Mouse (Mus musculus): ENCODE data around the gene Lsm11. TPM values are rescaled to one million over a fixed set of nuclear protein-coding genes. Genes with fewer than 3 reads are reported as not detected.
A peak's percentile ranks its signal among the peaks of the same experiment; 100 is the strongest.
"Not testable (repeated sequence)": the region's sequence is repeated elsewhere in the genome, so short reads cannot be mapped to it uniquely, and the experiment has no call there.

Gene Lsm11
- total RNA-seq, 2 experiments from 2014 or later, result 25.4 to 26.6 TPM

- TF ChIP-seq CTCF (IDR thresholded peaks at IDR 0.05), result no peak
- intact Hi-C loops (cut with DNase I), result no loop called here
- H3K4me3 ChIP-seq, result no peak overlapping the region
- no peak overlapping the region; the same call in 1 of the 2 replicates for H3K27ac ChIP-seq
- no peak for DNase-seq (ENCODE audit: extremely low spot score in 1 of 2, low spot score in 2 of 2)
These were observed 51.8 kb downstream of the Lsm11 start for GRCm38 (mm10) chr11:45892861-45893360.

DNA sequence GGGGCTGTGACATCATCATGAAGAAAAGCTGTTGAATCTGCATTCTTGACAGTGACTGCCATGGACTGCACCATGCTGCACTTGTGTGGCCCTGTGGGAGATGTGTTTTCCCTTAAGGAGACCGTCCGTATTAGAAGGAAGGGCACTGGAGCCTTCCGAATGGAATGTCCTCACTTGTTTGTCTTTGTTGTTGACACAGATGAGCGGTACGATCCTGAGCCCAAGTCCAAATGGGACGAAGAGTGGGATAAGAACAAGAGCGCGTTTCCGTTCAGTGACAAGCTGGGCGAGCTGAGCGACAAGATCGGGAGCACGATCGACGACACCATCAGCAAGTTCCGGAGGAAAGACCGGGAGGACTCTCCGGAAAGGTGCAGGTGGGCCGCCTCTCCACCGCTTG is 54.3 kb downstream of the Lsm11 start:
- H3K27ac ChIP-seq, result no peak overlapping the region
- intact Hi-C loops (cut with DNase I), result no loop called here
- no peak for TF ChIP-seq CTCF (IDR thresholded peaks at IDR 0.05)
- no peak for DNase-seq (ENCODE audit: extremely low spot score in 1 of 2, low spot score in 2 of 2)
- H3K4me3 ChIP-seq, result no peak overlapping the region

DNA sequence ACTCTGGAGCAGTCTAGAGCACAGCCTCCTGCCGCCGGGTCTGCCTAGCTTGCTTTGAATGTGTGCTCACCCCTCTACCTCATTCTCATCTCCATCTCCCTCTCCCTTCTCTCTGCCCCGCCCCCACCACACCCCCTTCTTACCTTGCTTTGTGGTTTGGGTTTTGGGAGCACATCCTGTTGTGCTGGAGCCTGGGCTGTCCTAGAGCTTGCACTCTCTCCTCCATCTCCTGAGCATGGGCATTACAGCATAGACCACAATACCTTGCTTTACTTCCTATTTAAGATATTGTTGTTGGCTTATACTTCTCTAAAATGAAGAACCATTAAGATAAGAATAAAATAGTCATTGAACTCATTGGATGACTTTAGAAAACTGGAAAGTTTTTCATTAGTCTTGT is 54.8 kb downstream of the Lsm11 start:
- DNase-seq (ENCODE audit: extremely low spot score in 1 of 2, low spot score in 2 of 2), result no peak
- Histone ChIP-seq H3K4me3 (no peak overlapping the region), H3K27ac (no peak overlapping the region)
- no peak for TF ChIP-seq CTCF (IDR thresholded peaks at IDR 0.05)
- intact Hi-C loops (cut with DNase I), result loop anchor here (10.0 kb wide), 1 partner anchor 135 kb away; no protein-coding TSS in a partner anchor

DNA sequence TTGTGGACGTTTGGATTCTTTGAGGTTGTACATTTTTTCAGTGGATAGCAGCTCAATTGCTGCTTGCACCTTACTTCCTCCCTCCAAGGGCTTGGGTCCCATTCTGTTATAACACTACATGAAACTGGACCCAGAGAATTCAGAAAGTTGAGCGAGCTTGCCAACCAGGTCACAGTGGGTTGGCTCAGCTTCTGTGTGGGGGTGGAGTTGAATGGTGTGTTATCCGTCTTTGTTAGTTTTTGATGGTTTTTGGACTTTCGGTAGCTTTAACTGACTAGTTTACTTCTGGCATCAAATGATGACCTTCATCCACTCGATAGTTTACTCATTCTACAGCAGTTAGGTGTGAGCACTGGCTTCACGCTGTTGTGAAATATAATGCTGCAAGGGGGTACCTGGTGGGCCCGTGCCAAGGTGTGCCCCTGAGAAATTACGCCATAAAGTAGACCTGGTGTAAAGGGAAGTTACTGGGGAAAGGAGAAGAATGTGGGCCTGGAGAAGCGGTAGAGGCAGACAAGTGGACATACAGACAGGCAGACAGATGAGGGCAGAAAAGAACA is 56.2 kb downstream of the Lsm11 start:
- no peak overlapping the region for H3K4me3 ChIP-seq
- no peak for TF ChIP-seq CTCF (IDR thresholded peaks at IDR 0.05)
- DNase-seq (ENCODE audit: extremely low spot score in 1 of 2, low spot score in 2 of 2), result no peak

DNA sequence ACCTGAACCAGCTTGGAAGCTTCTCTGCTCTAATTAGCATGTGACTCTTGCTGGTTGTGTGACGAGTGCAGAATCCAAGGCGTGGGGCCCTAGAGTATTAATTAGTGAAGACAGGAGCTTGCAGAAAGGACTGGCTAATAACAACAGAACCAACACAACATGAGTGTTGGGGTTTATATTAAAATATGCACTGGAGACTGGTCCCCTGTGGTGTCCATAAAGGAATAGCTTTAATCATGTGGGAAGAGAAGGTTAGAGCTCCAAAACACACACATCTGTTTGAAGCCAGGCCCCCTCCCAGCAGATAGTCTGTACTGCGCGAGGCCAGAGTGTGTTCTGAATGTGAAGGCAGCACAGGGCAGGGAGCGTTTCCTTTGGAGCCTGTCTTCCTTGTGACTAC is 58.1 kb downstream of the Lsm11 start:
- intact Hi-C loops (cut with DNase I), result loop anchor here (10.0 kb wide), 1 partner anchor 132 kb away; no protein-coding TSS in a partner anchor
- H3K27ac ChIP-seq, result no peak overlapping the region

More for the DNA sequence above, 56.2 kb downstream of the Lsm11 start:
- H3K27ac ChIP-seq, result no peak overlapping the region
- intact Hi-C loops (cut with DNase I), result loop anchor here (10.0 kb wide), 1 partner anchor 134 kb away; no protein-coding TSS in a partner anchor

GRCm38 (mm10) chr11:45885606-45886230 is 59.0 kb downstream of the Lsm11 start:
- intact Hi-C loops (cut with DNase I), result loop anchor here (10.0 kb wide), 1 partner anchor 131 kb away; no protein-coding TSS in a partner anchor
- no peak for TF ChIP-seq CTCF (IDR thresholded peaks at IDR 0.05)
- no peak for DNase-seq (ENCODE audit: extremely low spot score in 1 of 2, low spot score in 2 of 2)
- H3K27ac ChIP-seq, result no peak overlapping the region
- no peak overlapping the region for H3K4me3 ChIP-seq

More for the DNA sequence above, 58.1 kb downstream of the Lsm11 start:
- no peak for DNase-seq (ENCODE audit: extremely low spot score in 1 of 2, low spot score in 2 of 2)
- no peak for TF ChIP-seq CTCF (IDR thresholded peaks at IDR 0.05)
- H3K4me3 ChIP-seq, result no peak overlapping the region

DNA sequence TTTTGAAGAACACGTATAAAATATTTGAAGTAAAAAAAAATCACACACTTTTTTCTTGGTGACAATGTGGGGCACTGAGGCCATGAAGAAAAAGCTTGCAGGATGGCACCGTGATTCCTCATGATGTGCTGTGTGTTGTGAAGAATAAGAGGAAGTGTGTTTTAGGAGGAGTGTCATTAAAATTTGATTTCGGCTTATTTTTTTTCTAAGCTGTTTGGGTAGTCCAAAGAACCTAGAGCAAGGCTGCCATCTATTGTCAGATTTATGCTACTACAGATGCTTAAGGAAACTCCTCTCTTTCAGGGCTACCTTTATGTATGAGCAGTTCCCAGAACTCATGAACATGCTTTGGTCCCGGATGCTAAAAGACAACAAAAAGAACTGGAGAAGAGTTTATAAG is 60.7 kb downstream of the Lsm11 start:
- Histone ChIP-seq H3K27ac (no peak overlapping the region), H3K4me3 (no peak overlapping the region)
- DNase-seq (ENCODE audit: extremely low spot score in 1 of 2, low spot score in 2 of 2), result no peak
- peak; percentile 90 for TF ChIP-seq CTCF (IDR thresholded peaks at IDR 0.05)
- intact Hi-C loops (cut with DNase I), result loop anchor here (5.0 to 10.0 kb wide), 5 partner anchors 77 to 1272 kb away; no protein-coding TSS in a partner anchor

- no peak for DNase-seq (ENCODE audit: extremely low spot score in 1 of 2, low spot score in 2 of 2)
- TF ChIP-seq CTCF (IDR thresholded peaks at IDR 0.05), result no peak
- Histone ChIP-seq H3K27ac (no peak overlapping the region), H3K4me3 (no peak overlapping the region)
- intact Hi-C loops (cut with DNase I), result loop anchor here (5.0 to 10.0 kb wide), 5 partner anchors 76 to 1271 kb away; no protein-coding TSS in a partner anchor
These were observed 61.3 kb downstream of the Lsm11 start for GRCm38 (mm10) chr11:45883270-45883931.

DNA sequence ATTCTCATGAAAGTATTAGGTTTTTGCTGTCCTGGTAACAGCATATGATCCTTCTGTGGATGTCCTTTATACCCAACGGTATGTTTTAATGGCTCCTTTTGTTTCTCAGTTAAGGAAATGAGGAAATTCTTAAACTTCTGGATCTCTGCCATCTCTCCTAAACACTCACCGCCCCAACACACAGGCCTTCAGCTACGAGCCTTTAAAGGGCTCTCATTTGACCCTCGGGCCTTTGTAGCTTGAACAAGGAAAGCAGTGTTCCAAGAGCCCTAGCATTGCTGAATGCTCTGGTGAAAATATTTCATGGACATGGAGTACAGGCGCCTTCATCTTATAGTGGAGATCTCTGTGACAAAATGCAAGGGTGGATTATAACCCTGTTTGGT is 63.1 kb downstream of the Lsm11 start:
- no peak for DNase-seq (ENCODE audit: extremely low spot score in 1 of 2, low spot score in 2 of 2)
- no peak overlapping the region for H3K4me3 ChIP-seq
- TF ChIP-seq CTCF (IDR thresholded peaks at IDR 0.05), result no peak
- H3K27ac ChIP-seq, result no peak overlapping the region
- intact Hi-C loops (cut with DNase I), result loop anchor here (2.0 to 10.0 kb wide), 6 partner anchors 74 to 1295 kb away; no protein-coding TSS in a partner anchor

DNA sequence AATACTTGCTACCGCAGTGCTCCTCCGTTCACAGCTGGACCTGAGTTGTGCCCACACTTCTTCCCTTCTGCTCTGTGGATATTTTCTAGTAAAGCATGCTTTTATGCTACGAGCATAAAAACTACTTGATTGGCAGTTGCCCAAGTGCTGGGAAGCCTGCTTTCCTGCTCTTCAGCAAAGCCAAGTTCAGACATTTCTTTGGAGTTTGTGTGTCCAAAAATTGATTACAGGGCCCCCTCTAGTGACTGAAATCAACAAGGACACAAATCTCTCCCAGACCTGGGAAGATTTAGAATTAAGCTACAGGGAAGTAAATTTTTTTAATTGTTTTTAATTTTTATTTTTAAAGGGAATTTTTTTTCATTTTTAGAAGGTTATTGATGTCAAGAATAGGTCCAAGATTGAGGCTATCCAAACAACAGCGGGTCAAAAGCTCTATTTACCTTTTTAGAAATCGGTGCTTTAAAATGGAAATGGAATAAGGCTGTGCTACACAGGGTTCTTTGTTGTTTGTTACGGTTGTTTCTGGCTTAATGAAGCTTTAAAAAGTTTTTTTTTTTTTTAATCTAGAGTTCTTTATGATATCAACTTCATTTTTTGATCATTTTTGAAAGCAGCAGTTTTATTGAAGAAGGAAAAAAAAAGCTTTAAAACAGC is 63.6 kb downstream of the Lsm11 start:
- Histone ChIP-seq H3K4me3 (no peak overlapping the region), H3K27ac (no peak overlapping the region)
- TF ChIP-seq CTCF (IDR thresholded peaks at IDR 0.05), result peak; percentile 74
- DNase-seq (ENCODE audit: extremely low spot score in 1 of 2, low spot score in 2 of 2), result no peak
- intact Hi-C loops (cut with DNase I), result loop anchor here (2.0 to 10.0 kb wide), 6 partner anchors 74 to 1294 kb away; no protein-coding TSS in a partner anchor

DNA sequence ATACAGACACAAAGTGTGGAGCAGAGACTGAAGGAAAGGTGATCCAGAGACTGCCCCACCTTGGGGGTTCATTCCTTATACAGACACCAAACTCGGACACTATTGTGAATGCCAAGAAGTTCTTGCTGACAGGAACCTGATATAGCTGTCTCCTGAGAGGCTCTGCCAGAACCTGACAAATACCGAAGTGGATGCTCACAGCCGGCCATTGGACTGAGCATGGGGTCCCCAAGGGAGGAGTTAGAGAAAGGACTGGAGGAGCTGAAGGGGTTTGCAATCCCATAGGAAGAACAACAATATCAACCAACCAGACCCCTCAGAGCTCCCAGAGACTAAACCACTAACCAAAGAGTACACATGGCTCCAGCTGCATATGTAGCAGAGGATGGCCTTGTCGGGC is 65.4 kb downstream of the Lsm11 start:
- H3K4me3 ChIP-seq; intact Hi-C loops (cut with DNase I); H3K27ac ChIP-seq; DNase-seq (ENCODE audit: extremely low spot score in 1 of 2, low spot score in 2 of 2): not testable (repeated sequence)

Other genes with a start within 250 kb of the Lsm11 start
- gene Clint1, start 92.9 kb downstream of the Lsm11 start, total RNA-seq (2021), result 10 to 100 TPM; 52.5 to 53.4 TPM
- gene Thg1l, start 10.6 kb upstream of the Lsm11 start, total RNA-seq (2021), result 10 to 100 TPM; 10.4 to 12.2 TPM
- under 1 TPM; 0.12 to 0.25 TPM for gene Sox30, start 35.4 kb upstream of the Lsm11 start, total RNA-seq (2021)
- 1 to 10 TPM; 2.7 to 3.8 TPM for gene Gm12166, start 107.4 kb upstream of the Lsm11 start, total RNA-seq (2021)
- gene Adam19, start 111.1 kb upstream of the Lsm11 start, total RNA-seq (2021), result 10 to 100 TPM; 19.1 to 19.8 TPM
- gene Nipal4, start 221.6 kb upstream of the Lsm11 start, total RNA-seq (2021), result 1 to 10 TPM; 1.2 to 1.4 TPM

All from left cerebral cortex, adult 2 months (tissue).